In the genomic region with DNA sequence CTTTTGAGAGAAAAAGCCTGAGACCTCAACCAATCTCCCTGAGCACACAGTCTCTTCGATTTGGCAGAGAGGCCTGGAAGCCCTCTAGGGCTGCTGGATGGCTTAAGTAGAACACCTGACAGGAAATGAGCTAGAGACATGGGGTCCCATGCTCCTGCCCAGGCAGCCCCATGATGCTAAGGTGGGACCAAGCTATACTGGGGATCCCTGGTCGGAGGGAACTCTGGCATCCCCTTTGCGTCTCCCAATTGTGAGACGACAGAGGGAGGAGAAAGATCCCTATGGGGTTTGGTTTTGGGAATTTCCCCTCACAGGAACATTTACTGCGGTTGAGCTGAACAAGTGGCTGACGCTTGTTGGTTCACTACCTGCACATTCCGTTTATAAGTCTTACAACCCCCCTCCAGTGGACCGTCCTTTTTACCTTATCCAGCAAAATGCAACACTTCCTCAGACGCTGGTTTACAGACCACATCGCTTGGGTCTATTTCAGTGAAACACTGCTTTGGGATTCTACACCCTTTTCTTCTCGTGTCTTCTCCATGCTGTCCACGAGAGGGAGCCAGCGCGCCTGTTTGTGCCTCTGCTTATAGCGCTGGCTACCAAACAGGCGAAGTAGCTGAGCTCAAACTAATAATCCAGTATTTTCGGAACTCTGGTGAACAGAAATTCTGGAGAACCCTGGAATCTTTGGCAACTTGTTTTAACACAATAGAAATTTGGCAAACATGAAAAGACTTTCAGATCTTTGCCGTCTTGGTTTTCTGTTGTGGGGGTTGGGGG, we compare ENCODE assay signal across 7 mouse cellular contexts.
DNase-seq lines count a peak whose midpoint lies in the region; ATAC-seq lines count a peak whose summit lies in the region.

No protein-coding gene starts in this region.

- H3K36me3 ChIP-seq in forebrain, embryonic 10.5 days (replicated peaks): no peaks in the 10 kb centered on the region

- H3K4me3 ChIP-seq in forebrain, embryonic 10.5 days: no peak overlapping the region

- peak; percentile 90 for ATAC-seq in megakaryocyte, adult 5-6 weeks (ENCODE audit: poor library complexity, severe bottlenecking)

- no peaks in the 10 kb centered on the region for H3K9me3 ChIP-seq in forebrain, embryonic 10.5 days

- no peak overlapping the region for H3K27ac ChIP-seq in forebrain, embryonic 10.5 days

- 21% methylated on average over 18 of the region's 18 CpGs for WGBS in forebrain, embryonic 10.5 days

- intact Hi-C loops in heart, postnatal 36 days (cut with DNase I): loop anchor here (1.0 to 2.0 kb wide), 3 partner anchors 88 to 242 kb away; no protein-coding TSS in a partner anchor

- H3K27me3 ChIP-seq in forebrain, embryonic 10.5 days (ENCODE audit: poor library complexity, severe bottlenecking): peaks cover 15% of the 10 kb centered on the region

- DNase-seq in MEL-GATA-1-ER (ENCODE audit: extremely low read depth, low read depth): peak; percentile 39
- peak; percentile 90 for DNase-seq in brain, adult 2 months (ENCODE audit: low read depth, low spot score)
- peak; percentile 77 for DNase-seq in forebrain, embryonic 10.5 days (ENCODE audit: extremely low spot score, low spot score)
- DNase-seq in heart, postnatal 36 days: peak; percentile 79 to 85
- peak; percentile 63 for DNase-seq in layer of hippocampus, adult 9-11 months
- DNase-seq in right cerebral cortex, postnatal 25 days: peak; percentile 78

- H3K4me1 ChIP-seq in forebrain, embryonic 10.5 days: peaks cover 38% of the 10 kb centered on the region

Comparison
In these comparisons a context has a peak if more than half of its experiments do, and no peak if none do; other contexts are left out.
1. DNase-seq: peak in every context shown above with its lines; median percentile 90 in brain, adult 2 months; 82 in heart, postnatal 36 days; 78 in right cerebral cortex, postnatal 25 days; 77 in forebrain, embryonic 10.5 days; 63 in layer of hippocampus, adult 9-11 months; 39 in MEL-GATA-1-ER.